Mouse (Mus musculus) cerebellum, adult 8-10 months (tissue): ENCODE results near the gene Kat8.
A peak's percentile ranks its signal among the peaks of the same experiment; 100 is the strongest.

Experiments
- DNase-seq: peaks from one replicate; pipeline ENCODE4 v3.0.0; 2022

Gene Kat8

GRCm38 (mm10) chr7:127898179-127898956 is 13.9 kb upstream of the Kat8 start:
- DNase-seq: no peak

- no peak for DNase-seq
These were observed 12.3 kb upstream of the Kat8 start for GRCm38 (mm10) chr7:127899997-127900396.

GRCm38 (mm10) chr7:127901772-127902171 is 10.5 kb upstream of the Kat8 start:
- no peak for DNase-seq

GRCm38 (mm10) chr7:127903971-127904796 is 8.1 kb upstream of the Kat8 start, which contains the start of gene Bckdk:
TSS of gene Bckdk (plus strand) at chr7:127904082.
- DNase-seq: peak; percentile 71

GRCm38 (mm10) chr7:127907939-127908338 is 4.4 kb upstream of the Kat8 start:
- no peak for DNase-seq

- no peak for DNase-seq
These were observed 3.7 kb upstream of the Kat8 start for GRCm38 (mm10) chr7:127908656-127909055.

GRCm38 (mm10) chr7:127912938-127913337 is 622 bp downstream of the Kat8 start:
- no peak for DNase-seq

- DNase-seq: no peak
These were observed 3.0 kb downstream of the Kat8 start for GRCm38 (mm10) chr7:127915293-127915692.

GRCm38 (mm10) chr7:127918203-127918602 is 5.9 kb downstream of the Kat8 start:
- DNase-seq: no peak

- DNase-seq: no peak
These were observed 7.0 kb downstream of the Kat8 start for GRCm38 (mm10) chr7:127919290-127919689.

GRCm38 (mm10) chr7:127921516-127921915 is 9.2 kb downstream of the Kat8 start:
- no peak for DNase-seq

- no peak for DNase-seq
These were observed 10.3 kb downstream of the Kat8 start for GRCm38 (mm10) chr7:127922451-127923275.

GRCm38 (mm10) chr7:127923714-127924113 is 11.4 kb downstream of the Kat8 start:
- no peak for DNase-seq

- DNase-seq: no peak
These were observed 12.9 kb downstream of the Kat8 start for GRCm38 (mm10) chr7:127925252-127925651.

- no peak for DNase-seq
These were observed 13.8 kb downstream of the Kat8 start for GRCm38 (mm10) chr7:127926066-127926465.

GRCm38 (mm10) chr7:127926846-127927245 is 14.5 kb downstream of the Kat8 start:
- DNase-seq: no peak

GRCm38 (mm10) chr7:127927726-127928125 is 15.4 kb downstream of the Kat8 start:
- DNase-seq: no peak

GRCm38 (mm10) chr7:127928596-127928995 is 16.3 kb downstream of the Kat8 start:
- DNase-seq: no peak

GRCm38 (mm10) chr7:127929923-127930322 is 17.6 kb downstream of the Kat8 start, which contains the start of gene Prss8:
TSS of gene Prss8 (minus strand) at chr7:127930104.
- no peak for DNase-seq

GRCm38 (mm10) chr7:127930636-127931035 is 18.3 kb downstream of the Kat8 start:
- no peak for DNase-seq

GRCm38 (mm10) chr7:127931351-127932135 is 19.2 kb downstream of the Kat8 start:
- no peak for DNase-seq
